Mouse (Mus musculus) olfactory bulb, adult 2 months (tissue): ENCODE data around the gene Gm8994.

Experiments used
- CTCF ChIP-seq: fragments of 200-500 bp; IDR thresholded peaks from 2 replicates; pipeline ENCODE4 v1.5.1; 2012; ENCODE audit warnings: low read depth, mild to moderate bottlenecking, low read length, moderate library complexity; ENCODE audit not compliant: insufficient read depth
- POLR2A ChIP-seq: fragments of 200-500 bp; IDR thresholded peaks from 2 replicates; pipeline ENCODE4 v1.6.1; 2012; ENCODE audit warnings: mild to moderate bottlenecking, low read depth, low read length, moderate library complexity; ENCODE audit not compliant: insufficient read depth

- no peak for TF ChIP-seq CTCF
- TF ChIP-seq POLR2A = no peak
Measured at GRCm38 (mm10) chr6:136358471-136358870, 31.1 kb downstream of the Gm8994 start.
